Mouse (Mus musculus) adipose tissue, adult 10 weeks (tissue): Measurements from ENCODE around the gene Dhrs4. TPM values are rescaled to one million over a fixed set of nuclear protein-coding genes. Genes with fewer than 3 reads are reported as not detected.

ENCODE experiments used
- polyA plus RNA-seq: library from polyadenylated mRNA; stranded (reverse); fragments of 350-450 nt; fragmentation: Illumina TruSeq; extraction: RNeasy Lipid Tissue Mini Kit (QIAGEN cat#74804); gene quantifications from one replicate; pipeline ENCODE4 v1.2.3, GENCODE M21; 2014; ENCODE audit warnings: low read depth, low replicate concordance

Dhrs4 gene
- polyA plus RNA-seq: 82.3 TPM

DNA sequence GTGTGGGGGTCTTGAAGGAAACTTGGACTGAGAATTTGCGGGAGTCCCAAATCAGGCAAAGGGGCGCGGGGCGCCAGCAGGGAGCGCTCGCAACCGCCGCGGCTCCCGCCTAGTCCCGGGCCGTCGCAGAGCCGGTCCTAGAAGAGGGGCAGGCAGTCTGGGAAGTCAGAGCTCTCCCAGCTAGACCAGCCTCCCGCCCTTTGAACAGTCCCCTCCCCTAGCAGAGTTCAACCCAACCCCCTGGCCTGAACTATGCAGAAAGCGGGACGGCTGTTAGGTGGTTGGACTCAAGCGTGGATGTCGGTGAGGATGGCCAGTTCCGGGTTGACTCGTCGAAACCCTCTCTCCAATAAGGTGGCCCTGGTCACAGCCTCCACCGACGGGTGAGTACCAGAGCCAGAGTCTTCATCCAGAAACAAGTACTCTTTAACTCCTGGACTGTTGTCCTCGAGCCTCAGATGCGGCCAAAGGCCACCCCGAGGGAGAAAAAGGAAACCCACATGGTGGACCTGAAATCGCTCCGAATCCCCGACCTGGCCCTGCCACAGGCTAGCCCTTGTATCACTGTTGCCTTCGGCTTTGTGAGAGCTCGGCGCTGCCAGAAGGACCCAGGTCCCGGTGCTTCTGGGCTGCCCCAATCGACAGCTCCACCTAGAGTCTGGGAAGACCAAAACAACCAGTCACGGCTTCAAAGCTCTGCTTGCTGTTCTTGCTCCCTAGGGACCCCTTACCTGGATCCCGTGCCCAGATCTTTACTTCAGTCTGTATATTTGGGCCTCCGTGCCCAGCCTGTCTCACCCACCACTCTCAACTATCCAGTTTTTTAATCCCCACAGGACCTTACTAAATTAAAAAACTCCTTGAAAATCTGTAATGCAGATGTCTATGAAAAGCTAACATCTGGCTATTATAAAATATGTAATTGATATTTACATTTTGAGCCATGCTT, at the start of gene Dhrs4:
TSS of gene Dhrs4 (plus strand) at position 108 of the 949 bp plus-strand sequence.

DNA sequence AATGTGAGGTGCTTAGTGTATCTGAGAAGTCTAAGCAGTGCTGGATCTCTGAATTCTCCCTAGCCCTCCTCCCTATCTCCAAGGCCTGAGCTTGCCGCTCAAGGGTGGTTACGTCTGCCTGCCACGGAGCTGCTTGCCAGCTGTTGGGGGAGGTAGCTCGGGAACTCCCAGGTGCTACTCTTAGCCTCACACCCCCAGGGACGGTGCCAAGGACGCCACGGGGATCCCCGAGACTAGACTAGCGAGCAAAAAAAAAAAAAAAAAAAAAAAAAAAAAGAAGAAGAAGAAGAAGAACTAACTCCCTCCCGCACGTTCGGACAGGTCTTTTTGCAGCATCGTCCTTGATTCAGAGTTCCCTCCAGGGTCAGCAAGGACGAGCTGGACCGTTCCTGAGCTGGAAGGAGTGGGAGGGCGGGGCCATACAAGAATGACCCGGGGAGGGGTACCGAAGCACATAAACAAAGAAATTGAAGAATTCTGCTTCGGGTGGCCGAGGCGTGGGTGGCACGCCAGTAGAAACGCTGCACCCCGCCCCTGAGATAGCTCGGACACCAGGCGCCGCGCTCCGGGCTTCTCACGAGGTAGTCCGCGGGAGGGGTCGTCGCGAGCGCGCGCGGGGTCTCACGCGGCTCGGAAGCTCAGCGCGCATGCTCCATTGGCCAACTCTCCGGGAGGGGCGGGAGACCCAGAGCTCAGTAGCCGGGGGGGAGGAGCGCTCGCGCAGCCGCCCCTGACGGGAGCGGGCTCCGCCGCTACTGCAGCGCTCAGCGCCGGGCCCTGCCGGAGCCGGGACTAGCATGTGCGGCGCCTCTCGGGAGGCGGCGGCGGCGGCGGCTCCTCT, 12.0 kb downstream of the Dhrs4 start, which contains the start of gene Carmil3:
TSS of gene Carmil3 (plus strand) at position 291 of the 841 bp plus-strand sequence.

DNA sequence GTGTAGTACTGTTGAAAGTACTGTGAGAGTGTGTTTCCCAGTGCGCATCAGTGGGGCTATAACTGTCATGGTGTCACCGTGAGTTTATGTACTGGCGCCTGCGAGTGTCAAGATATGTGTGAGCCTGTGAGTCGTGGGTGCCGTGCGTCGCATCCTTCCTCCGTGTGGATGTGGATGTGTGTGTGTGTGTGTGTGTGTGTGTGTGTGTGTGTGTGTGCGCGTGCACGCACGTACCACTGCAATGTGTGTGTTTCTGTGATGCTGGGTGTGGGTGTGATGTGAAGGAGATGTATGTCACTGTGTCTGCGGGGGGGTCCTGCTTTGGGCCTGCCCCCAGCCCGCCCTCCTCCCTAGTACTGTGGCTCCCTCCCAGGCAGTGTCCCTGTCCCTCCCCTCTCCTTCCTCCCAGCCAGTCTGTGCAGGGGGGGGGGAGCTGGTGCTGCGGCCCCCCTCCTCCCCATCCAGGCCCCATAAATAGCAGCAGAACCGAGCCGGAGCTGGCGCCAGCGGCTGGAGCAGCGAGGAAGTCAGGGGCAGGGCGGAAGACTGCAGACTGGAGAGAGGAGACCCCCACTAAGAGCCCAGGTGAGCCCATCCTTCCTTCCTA, 31.7 kb downstream of the Dhrs4 start, which contains the start of gene Cpne6:
TSS of gene Cpne6 (plus strand) at position 321 of the 607 bp plus-strand sequence.

DNA sequence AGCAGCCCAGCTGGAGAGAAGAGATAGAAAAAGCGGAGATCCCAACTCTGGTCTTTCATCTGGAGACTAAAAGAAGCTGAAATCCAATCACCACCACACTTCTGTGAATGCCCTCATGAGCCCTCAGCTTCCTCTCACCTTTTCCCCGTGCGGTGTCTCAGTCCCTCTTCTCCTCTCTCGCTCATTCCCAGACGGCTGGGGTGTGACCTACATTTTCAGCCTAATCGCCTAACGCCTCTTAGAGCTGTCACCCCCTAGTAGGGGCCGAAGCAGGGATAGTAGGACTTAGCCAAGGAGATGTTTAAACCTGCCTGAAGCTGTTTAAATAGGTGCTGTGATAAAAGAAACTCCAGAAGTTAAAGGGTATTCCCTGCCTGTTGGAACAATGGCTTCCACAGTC, 46.2 kb downstream of the Dhrs4 start, which contains the start of gene Nrl:
TSS of gene Nrl (minus strand) at position 197 of the 400 bp plus-strand sequence.

Other genes with a start within 250 kb of the Dhrs4 start
- 0.93 TPM for gene Carmil3, start 11.9 kb downstream of the Dhrs4 start, polyA plus RNA-seq
- gene Cpne6, start 31.7 kb downstream of the Dhrs4 start, polyA plus RNA-seq: not detected
- gene Nrl, start 46.2 kb downstream of the Dhrs4 start, polyA plus RNA-seq: not detected
- 33.9 TPM for gene Pck2, start 61.5 kb downstream of the Dhrs4 start, polyA plus RNA-seq
- 139 TPM for gene Dcaf11, start 81.2 kb downstream of the Dhrs4 start, polyA plus RNA-seq
- gene A730061H03Rik, start 81.6 kb downstream of the Dhrs4 start, polyA plus RNA-seq: 1.9 TPM
- 0.46 TPM for gene Fitm1, start 96.9 kb downstream of the Dhrs4 start, polyA plus RNA-seq
- gene Psme1, start 99.4 kb downstream of the Dhrs4 start, polyA plus RNA-seq: 110 TPM
- gene Emc9, start 106.5 kb downstream of the Dhrs4 start, polyA plus RNA-seq: 40.1 TPM
- gene Psme2, start 112.4 kb downstream of the Dhrs4 start, polyA plus RNA-seq: 153 TPM
- 20.2 TPM for gene Rnf31, start 113.0 kb downstream of the Dhrs4 start, polyA plus RNA-seq
- gene Irf9, start 124.8 kb downstream of the Dhrs4 start, polyA plus RNA-seq: 46.8 TPM
- 25.8 TPM for gene Rec8, start 139.3 kb downstream of the Dhrs4 start, polyA plus RNA-seq
- 45.8 TPM for gene Ipo4, start 157.2 kb downstream of the Dhrs4 start, polyA plus RNA-seq
- gene Gm49378, start 159.1 kb downstream of the Dhrs4 start, polyA plus RNA-seq: 0.86 TPM
- 96.9 TPM for gene Tm9sf1, start 165.0 kb downstream of the Dhrs4 start, polyA plus RNA-seq
- 5.4 TPM for gene Tssk4, start 171.4 kb downstream of the Dhrs4 start, polyA plus RNA-seq
- gene Mdp1, start 181.8 kb downstream of the Dhrs4 start, polyA plus RNA-seq: 46.3 TPM
- 25.4 TPM for gene Gmpr2, start 193.2 kb downstream of the Dhrs4 start, polyA plus RNA-seq
- gene Nedd8, start 193.4 kb downstream of the Dhrs4 start, polyA plus RNA-seq: 186 TPM
- 14.4 TPM for gene Tinf2, start 203.1 kb downstream of the Dhrs4 start, polyA plus RNA-seq
- 2.5 TPM for gene Tgm1, start 235.2 kb downstream of the Dhrs4 start, polyA plus RNA-seq
- gene Rabggta, start 243.5 kb downstream of the Dhrs4 start, polyA plus RNA-seq: 28.8 TPM